Mouse (Mus musculus) heart, postnatal 0 days (tissue): ENCODE data around the gene Zfp704. TPM values are rescaled to one million over a fixed set of nuclear protein-coding genes. Genes with fewer than 3 reads are reported as not detected.
A peak's percentile ranks its signal among the peaks of the same experiment; 100 is the strongest.

Experiments used
- ATAC-seq: fragments of 200-750 bp; cut with Nextera tagmentation; 2 replicates; pipeline ENCODE4 v1.8.0; 2017; ENCODE audit warnings: low read depth, moderate number of reproducible peaks, moderate library complexity; ENCODE audit not compliant: insufficient read depth
- DNase-seq: peaks from one replicate; pipeline ENCODE4 v3.0.0-alpha.2; 2016; ENCODE audit warnings: low spot score
- H3K27ac ChIP-seq: fragments of 300-500 bp; sonication (generic); 2 replicates; pipeline ENCODE4 v1.5.1; 2014; ENCODE audit warnings: low read depth, mild to moderate bottlenecking
- H3K27me3 ChIP-seq: fragments of 300-500 bp; sonication (generic); 2 replicates; pipeline ENCODE4 v1.6.1; 2014; ENCODE audit warnings: low read length, mixed read lengths; ENCODE audit not compliant: control insufficient read depth, insufficient read depth
- H3K36me3 ChIP-seq: fragments of 300-500 bp; sonication (generic); replicated peaks from 2 replicates; pipeline ENCODE4 v1.6.1; 2014; ENCODE audit warnings: low read length, mixed read lengths; ENCODE audit not compliant: control insufficient read depth, insufficient read depth
- H3K4me1 ChIP-seq: fragments of 300-500 bp; sonication (generic); 2 replicates; pipeline ENCODE4 v1.6.1; 2014; ENCODE audit warnings: antibody characterized with exemption; ENCODE audit not compliant: control insufficient read depth, insufficient read depth
- H3K4me2 ChIP-seq: fragments of 300-500 bp; sonication (generic); 2 replicates; pipeline ENCODE4 v1.6.1; 2014; ENCODE audit warnings: low read depth, mild to moderate bottlenecking, low read length, moderate library complexity
- H3K4me3 ChIP-seq: fragments of 300-500 bp; sonication (generic); 2 replicates; pipeline ENCODE4 v1.5.1; 2014; ENCODE audit warnings: low read depth, low read length
- H3K9ac ChIP-seq: fragments of 300-500 bp; sonication (generic); replicated peaks from 2 replicates; pipeline ENCODE4 v1.6.1; 2014; ENCODE audit warnings: low read depth, low read length, mixed read lengths
- H3K9me3 ChIP-seq: fragments of 300-500 bp; sonication (generic); replicated peaks from 2 replicates; pipeline ENCODE4 v1.6.1; 2016; ENCODE audit warnings: low read length; ENCODE audit not compliant: control insufficient read depth
- CTCF ChIP-seq: IDR thresholded peaks from 2 replicates; pipeline ENCODE4 v1.5.1; 2016; ENCODE audit warnings: antibody characterized with exemption, control low read depth, low read depth
- EP300 ChIP-seq: IDR thresholded peaks from 2 replicates; pipeline ENCODE4 v1.6.1; 2016; ENCODE audit warnings: antibody characterized with exemption, low read depth
- WGBS: fragments of 180-500 bp; shearing (Covaris S2); extraction: QIAGEN DNeasy Blood & Tissue Kit; methylation state at CpG from one replicate; pipeline ENCODE4 v1.1.7; 2014; 5-methylcytosine and 5-hydroxymethylcytosine counted together
- polyA plus RNA-seq: library from polyadenylated mRNA; unstranded; fragments of >200 nt; fragmentation: Nextera tagmentation; extraction: Ambion mirVana; gene quantifications from 2 replicates; pipeline ENCODE4 v1.2.1, GENCODE M21; 2015
- total RNA-seq: library from RNA; depleted of rRNA; stranded (reverse); fragments of >200 nt; gene quantifications from 2 replicates; pipeline ENCODE4 v1.2.3, GENCODE M21; 2014; ENCODE audit warnings: low replicate concordance

The Zfp704 gene
- total and polyA plus RNA-seq, 2 experiments from 2014 or later: 3.5 to 15.8 TPM

DNA sequence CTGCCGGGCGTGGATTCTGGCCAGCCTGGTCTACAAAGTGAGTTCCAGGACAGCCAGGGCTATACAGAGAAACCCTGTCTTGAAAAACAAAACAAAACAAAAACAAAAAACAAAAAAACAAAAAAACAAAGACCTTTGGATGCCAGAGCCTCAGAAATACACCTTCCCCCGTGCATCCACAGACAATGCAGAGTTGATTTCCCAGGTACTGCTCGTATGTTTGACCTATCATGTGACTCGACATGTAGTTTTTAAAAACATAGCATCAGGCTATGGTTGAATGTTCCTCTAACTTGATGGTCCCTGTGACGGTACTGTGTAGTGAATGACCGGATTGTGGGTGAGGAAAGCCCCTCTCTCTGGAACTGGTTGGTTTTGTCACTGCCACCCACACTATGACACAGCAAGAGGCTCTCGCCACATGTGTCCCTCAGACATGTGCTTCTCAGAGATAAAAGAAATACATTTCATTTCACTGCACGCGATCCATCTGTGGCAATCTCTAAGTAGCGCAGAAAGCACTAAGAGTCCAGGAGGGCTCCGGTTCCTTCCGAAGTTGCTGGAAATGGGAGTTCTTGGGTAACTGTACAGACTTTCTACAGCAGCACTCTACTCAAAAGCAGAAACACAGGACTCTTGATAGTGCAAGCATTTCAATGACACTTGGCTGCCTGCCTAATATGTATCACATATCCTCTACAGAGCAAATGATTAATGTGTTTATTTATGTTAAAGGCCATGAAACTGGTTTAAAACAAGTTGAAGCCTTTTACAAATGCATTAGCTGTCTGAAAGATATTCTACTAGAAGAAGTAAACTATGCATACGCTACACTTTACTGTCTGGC is 28.7 kb downstream of the Zfp704 start:
- H3K27me3 ChIP-seq: no peaks in the 10 kb centered on the region
- peak overlapping the region; percentile 43 for H3K4me2 ChIP-seq
- TF ChIP-seq EP300 (no peak), CTCF (no peak)
- H3K4me3 ChIP-seq: 0 out of 2 replicates have a peak overlapping the region, but pooled peaks have one; percentile 14
- 0 out of 2 replicates have a peak overlapping the region, but pooled peaks have one; percentile 28 for H3K9ac ChIP-seq
- 50% methylated on average over 14 of the region's 14 CpGs for WGBS
- no peaks in the 10 kb centered on the region for H3K36me3 ChIP-seq
- H3K9me3 ChIP-seq: no peaks in the 10 kb centered on the region
- DNase-seq (peak; percentile 82), ATAC-seq (peak; percentile 77)
- peaks cover 29% of the 10 kb centered on the region for H3K4me1 ChIP-seq
- peak overlapping the region; percentile 66 for H3K27ac ChIP-seq

DNA sequence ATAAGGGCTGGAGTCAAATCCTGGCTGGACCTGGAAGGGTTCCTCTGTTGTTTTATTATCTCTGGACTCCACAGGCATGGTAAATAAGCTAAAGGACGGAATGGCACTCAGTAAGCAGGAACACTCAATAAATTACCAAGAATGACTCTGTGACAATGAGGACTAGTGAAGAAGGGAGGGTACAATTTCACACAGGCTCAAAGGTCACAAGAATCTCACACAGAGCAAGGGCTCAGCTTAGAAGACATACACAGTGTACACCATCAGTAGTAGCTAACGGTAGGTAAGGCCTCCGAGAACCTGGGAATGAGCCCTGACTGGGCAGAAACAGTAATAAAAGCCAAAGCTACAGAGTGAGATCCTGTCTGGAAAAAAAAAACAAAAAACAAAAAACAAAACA is 29.8 kb downstream of the Zfp704 start:
- H3K4me3 ChIP-seq: no peak overlapping the region
- DNase-seq (no peak), ATAC-seq (no peak)
- H3K27ac ChIP-seq: no peak overlapping the region
- H3K4me1 ChIP-seq: peaks cover 29% of the 10 kb centered on the region
- TF ChIP-seq CTCF: no peak
- no peak for TF ChIP-seq EP300
- H3K36me3 ChIP-seq: no peaks in the 10 kb centered on the region
- no peaks in the 10 kb centered on the region for H3K9me3 ChIP-seq
- WGBS: 95% methylated on average over 3 of the region's 3 CpGs
- no peak overlapping the region for H3K4me2 ChIP-seq
- no peaks in the 10 kb centered on the region for H3K27me3 ChIP-seq
- H3K9ac ChIP-seq: no peak overlapping the region

DNA sequence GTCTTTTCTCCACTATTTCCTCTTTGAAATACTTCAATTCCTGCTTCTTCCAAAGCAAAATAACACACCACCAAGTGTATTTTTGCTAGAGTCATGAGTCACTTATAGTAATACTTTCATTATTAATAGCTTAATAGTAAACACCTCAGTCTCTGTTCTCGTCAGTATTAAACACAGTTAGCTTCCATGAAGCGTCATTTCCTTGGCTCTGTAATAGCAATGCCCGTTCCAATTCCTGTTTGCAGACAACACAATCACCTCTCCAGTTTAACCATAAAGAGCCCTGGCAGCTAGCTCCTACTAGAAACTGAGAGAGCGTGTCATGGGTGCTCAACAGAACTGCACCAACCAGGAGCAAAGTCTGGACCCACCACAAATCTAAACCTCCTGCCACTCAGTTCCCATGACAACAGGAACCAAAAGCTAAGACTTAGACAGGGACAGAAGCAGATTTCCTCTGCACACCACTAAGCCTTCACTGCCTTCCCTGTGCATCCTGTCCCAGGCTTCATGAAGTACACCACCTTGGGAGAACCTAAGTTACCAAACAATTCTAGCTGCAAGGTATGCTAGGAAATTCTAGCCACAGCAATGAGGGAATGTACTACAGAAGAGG is 30.7 kb downstream of the Zfp704 start:
- ATAC-seq (no peak), DNase-seq (peak; percentile 6)
- no peak for TF ChIP-seq CTCF
- TF ChIP-seq EP300: no peak
- no peak overlapping the region for H3K4me3 ChIP-seq
- no peaks in the 10 kb centered on the region for H3K27me3 ChIP-seq
- H3K4me2 ChIP-seq: no peak overlapping the region
- H3K36me3 ChIP-seq: no peaks in the 10 kb centered on the region
- H3K9me3 ChIP-seq: no peaks in the 10 kb centered on the region
- WGBS: 46% methylated on average over 4 of the region's 4 CpGs
- peaks cover 30% of the 10 kb centered on the region for H3K4me1 ChIP-seq
- no peak overlapping the region for H3K27ac ChIP-seq
- H3K9ac ChIP-seq: no peak overlapping the region

DNA sequence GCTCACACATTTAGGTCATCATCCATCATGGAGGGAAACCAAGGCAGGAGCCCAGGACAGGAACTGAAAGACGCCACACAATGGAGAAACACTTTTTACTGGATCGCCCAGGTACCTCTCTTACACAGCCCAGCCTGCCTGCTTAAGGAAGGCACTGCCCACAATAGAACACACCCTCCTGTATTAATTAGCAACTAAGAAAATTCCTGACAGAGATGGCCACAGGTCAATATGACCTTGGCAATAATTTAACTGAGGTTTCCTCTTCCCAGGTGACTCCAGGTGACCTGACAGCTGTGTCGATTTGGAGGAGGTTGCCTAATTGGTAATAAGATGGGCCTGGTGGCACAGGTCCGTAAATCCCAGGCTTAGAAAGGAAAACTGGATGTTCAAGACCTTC is 33.0 kb downstream of the Zfp704 start:
- H3K36me3 ChIP-seq: no peaks in the 10 kb centered on the region
- H3K4me1 ChIP-seq: peaks cover 44% of the 10 kb centered on the region
- H3K9me3 ChIP-seq: no peaks in the 10 kb centered on the region
- no peak overlapping the region for H3K9ac ChIP-seq
- WGBS: 92% methylated on average over 4 of the region's 4 CpGs
- no peaks in the 10 kb centered on the region for H3K27me3 ChIP-seq
- ATAC-seq: no peak
- no peak overlapping the region for H3K27ac ChIP-seq
- no peak overlapping the region for H3K4me3 ChIP-seq
- DNase-seq: no peak
- TF ChIP-seq CTCF (no peak), EP300 (no peak)
- H3K4me2 ChIP-seq: no peak overlapping the region

DNA sequence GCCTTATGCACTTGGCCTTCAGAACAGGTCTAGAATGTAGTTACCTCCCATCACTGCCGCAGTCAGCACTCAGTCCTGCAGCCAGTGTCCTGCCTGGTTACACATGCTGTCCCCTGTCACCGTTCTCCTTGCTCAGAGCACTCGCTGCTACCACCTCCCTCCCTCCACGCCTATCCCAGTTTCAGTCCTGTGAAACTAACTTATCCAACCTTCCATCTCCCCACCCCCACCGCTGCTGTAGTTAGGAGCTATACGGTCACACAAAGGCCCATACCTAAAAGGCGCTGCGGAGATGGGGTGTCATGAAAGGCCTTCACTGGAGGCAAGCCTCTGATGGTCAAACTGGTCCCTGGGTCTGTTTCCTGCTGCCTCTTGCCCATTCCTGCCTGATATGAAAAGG is 35.6 kb downstream of the Zfp704 start:
- no peak overlapping the region for H3K4me3 ChIP-seq
- WGBS: 68% methylated on average over 8 of the region's 8 CpGs
- no peak overlapping the region for H3K9ac ChIP-seq
- peaks cover 26% of the 10 kb centered on the region for H3K4me1 ChIP-seq
- no peak for ATAC-seq
- H3K4me2 ChIP-seq: no peak overlapping the region
- no peaks in the 10 kb centered on the region for H3K36me3 ChIP-seq
- TF ChIP-seq CTCF (no peak), EP300 (no peak)
- H3K9me3 ChIP-seq: no peaks in the 10 kb centered on the region
- no peak overlapping the region for H3K27ac ChIP-seq
- DNase-seq: no peak
- H3K27me3 ChIP-seq: no peaks in the 10 kb centered on the region
